Mouse (Mus musculus): ENCODE measurements around the gene Lamtor2. TPM values are rescaled to one million over a fixed set of nuclear protein-coding genes. Genes with fewer than 3 reads are reported as not detected.
A peak's percentile ranks its signal among the peaks of the same experiment; 100 is the strongest.

Lamtor2 gene
- polyA plus RNA-seq, 1 experiment, result 46.9 TPM

- Histone ChIP-seq H3K36me3 (ENCODE audit: control insufficient read depth, insufficient read depth, low read length) (no peaks in the 10 kb centered on the region), H3K4me3 (ENCODE audit: control insufficient read depth, low read depth, low read length) (peak overlapping the region; percentile 60), H3K4me1 (ENCODE audit: control insufficient read depth, insufficient read depth, low read length) (peaks cover 18% of the 10 kb centered on the region), H3K27me3 (ENCODE audit: control insufficient read depth, insufficient read depth, low read length) (no peaks in the 10 kb centered on the region), H3K27ac (ENCODE audit: control insufficient read depth, insufficient read depth, low read depth, low read length) (peak overlapping the region; percentile 23; the same call in 1 of the 2 replicates)
- TF ChIP-seq POLR2A (IDR thresholded peaks at IDR 0.05; ENCODE audit: control insufficient read depth, low read depth, low read length) (peak; percentile 69; the same call in 1 of the 2 replicates), CTCF (IDR thresholded peaks at IDR 0.05; ENCODE audit: control insufficient read depth, insufficient read depth, insufficient replicate concordance, low read depth, low read length) (no peak)
These were observed 50.0 kb downstream of the Lamtor2 start for GRCm38 (mm10) chr3:88502641-88503504.

GRCm38 (mm10) chr3:88502031-88502571 is 50.8 kb downstream of the Lamtor2 start:
- H3K27me3 ChIP-seq (ENCODE audit: control insufficient read depth, insufficient read depth, low read length), result no peaks in the 10 kb centered on the region
- peaks cover 18% of the 10 kb centered on the region for H3K4me1 ChIP-seq (ENCODE audit: control insufficient read depth, insufficient read depth, low read length)
- H3K36me3 ChIP-seq (ENCODE audit: control insufficient read depth, insufficient read depth, low read length), result no peaks in the 10 kb centered on the region
- H3K27ac ChIP-seq (ENCODE audit: control insufficient read depth, insufficient read depth, low read depth, low read length), result peak overlapping the region; percentile 26; the same call in 1 of the 2 replicates
- TF ChIP-seq POLR2A (IDR thresholded peaks at IDR 0.05; ENCODE audit: control insufficient read depth, low read depth, low read length) (no peak), CTCF (IDR thresholded peaks at IDR 0.05; ENCODE audit: control insufficient read depth, insufficient read depth, insufficient replicate concordance, low read depth, low read length) (no peak)
- H3K4me3 ChIP-seq (ENCODE audit: control insufficient read depth, low read depth, low read length), result peak overlapping the region; percentile 60

- no peak overlapping the region for H3K27ac ChIP-seq (ENCODE audit: control insufficient read depth, insufficient read depth, low read depth, low read length)
- no peak for TF ChIP-seq CTCF (IDR thresholded peaks at IDR 0.05; ENCODE audit: control insufficient read depth, insufficient read depth, insufficient replicate concordance, low read depth, low read length)
- no peak for TF ChIP-seq POLR2A (IDR thresholded peaks at IDR 0.05; ENCODE audit: control insufficient read depth, low read depth, low read length)
- H3K27me3 ChIP-seq (ENCODE audit: control insufficient read depth, insufficient read depth, low read length), result no peaks in the 10 kb centered on the region
- H3K36me3 ChIP-seq (ENCODE audit: control insufficient read depth, insufficient read depth, low read length), result no peaks in the 10 kb centered on the region
- H3K4me3 ChIP-seq (ENCODE audit: control insufficient read depth, low read depth, low read length), result no peak overlapping the region
- H3K4me1 ChIP-seq (ENCODE audit: control insufficient read depth, insufficient read depth, low read length), result peaks cover 18% of the 10 kb centered on the region
These were observed 51.4 kb downstream of the Lamtor2 start for GRCm38 (mm10) chr3:88501366-88502030.

- no peak for TF ChIP-seq POLR2A (IDR thresholded peaks at IDR 0.05; ENCODE audit: control insufficient read depth, low read depth, low read length)
- TF ChIP-seq CTCF (IDR thresholded peaks at IDR 0.05; ENCODE audit: control insufficient read depth, insufficient read depth, insufficient replicate concordance, low read depth, low read length), result no peak
- H3K27me3 ChIP-seq (ENCODE audit: control insufficient read depth, insufficient read depth, low read length), result no peaks in the 10 kb centered on the region
- H3K36me3 ChIP-seq (ENCODE audit: control insufficient read depth, insufficient read depth, low read length), result no peaks in the 10 kb centered on the region
- H3K4me3 ChIP-seq (ENCODE audit: control insufficient read depth, low read depth, low read length), result no peak overlapping the region
- H3K4me1 ChIP-seq (ENCODE audit: control insufficient read depth, insufficient read depth, low read length), result peaks cover 18% of the 10 kb centered on the region
- no peak overlapping the region for H3K27ac ChIP-seq (ENCODE audit: control insufficient read depth, insufficient read depth, low read depth, low read length)
These were observed 52.1 kb downstream of the Lamtor2 start for GRCm38 (mm10) chr3:88500655-88501365.

- Histone ChIP-seq H3K4me3 (ENCODE audit: control insufficient read depth, low read depth, low read length) (no peak overlapping the region), H3K4me1 (ENCODE audit: control insufficient read depth, insufficient read depth, low read length) (peaks cover 15% of the 10 kb centered on the region), H3K27me3 (ENCODE audit: control insufficient read depth, insufficient read depth, low read length) (no peaks in the 10 kb centered on the region), H3K27ac (ENCODE audit: control insufficient read depth, insufficient read depth, low read depth, low read length) (no peak overlapping the region), H3K36me3 (ENCODE audit: control insufficient read depth, insufficient read depth, low read length) (no peaks in the 10 kb centered on the region)
- no peak for TF ChIP-seq POLR2A (IDR thresholded peaks at IDR 0.05; ENCODE audit: control insufficient read depth, low read depth, low read length)
- no peak for TF ChIP-seq CTCF (IDR thresholded peaks at IDR 0.05; ENCODE audit: control insufficient read depth, insufficient read depth, insufficient replicate concordance, low read depth, low read length)
These were observed 52.8 kb downstream of the Lamtor2 start for GRCm38 (mm10) chr3:88500087-88500486.

Other genes with a start within 250 kb of the Lamtor2 start
- 21.7 and 22.5 TPM in 2 replicates for gene Glmp, start 228.1 kb downstream of the Lamtor2 start, polyA plus RNA-seq (2012; rRNA removed)
- gene Tmem79, start 216.9 kb downstream of the Lamtor2 start, polyA plus RNA-seq (2012; rRNA removed), result 9.5 TPM in 2 replicates
- gene Smg5, start 216.8 kb downstream of the Lamtor2 start, polyA plus RNA-seq (2012; rRNA removed), result 105 and 112 TPM in 2 replicates
- 6.2 and 6.4 TPM in 2 replicates for gene Paqr6, start 188.5 kb downstream of the Lamtor2 start, polyA plus RNA-seq (2012; rRNA removed)
- gene Bglap3, start 180.3 kb downstream of the Lamtor2 start, polyA plus RNA-seq (2012; rRNA removed), result 1.7 TPM in 1 of 2 replicates, not detected in the other
- 0.31 and 0.42 TPM in 2 replicates for gene Bglap2, start 174.4 kb downstream of the Lamtor2 start, polyA plus RNA-seq (2012; rRNA removed)
- not detected in 2 replicates for gene Bglap, start 168.6 kb downstream of the Lamtor2 start, polyA plus RNA-seq (2012; rRNA removed)
- gene Pmf1, start 142.7 kb downstream of the Lamtor2 start, polyA plus RNA-seq (2012; rRNA removed), result 27.5 and 27.9 TPM in 2 replicates
- 12.2 and 12.7 TPM in 2 replicates for gene Slc25a44, start 127.9 kb downstream of the Lamtor2 start, polyA plus RNA-seq (2012; rRNA removed)
- 58.9 and 66.2 TPM in 2 replicates for gene Sema4a, start 91.9 kb downstream of the Lamtor2 start, polyA plus RNA-seq (2012; rRNA removed)
- 14.4 and 16.7 TPM in 2 replicates for gene Lmna, start 43.1 kb downstream of the Lamtor2 start, polyA plus RNA-seq (2012; rRNA removed)
- 1.4 and 1.5 TPM in 2 replicates for gene Mex3a, start 20.7 kb downstream of the Lamtor2 start, polyA plus RNA-seq (2012; rRNA removed)
- gene Rab25, start 4.8 kb downstream of the Lamtor2 start, polyA plus RNA-seq (2012; rRNA removed), result 0.10 and 1.9 TPM in 2 replicates
- gene Ubqln4, start 684 bp upstream of the Lamtor2 start, polyA plus RNA-seq (2012; rRNA removed), result 51.4 and 55.3 TPM in 2 replicates
- gene Ssr2, start 22.8 kb upstream of the Lamtor2 start, polyA plus RNA-seq (2012; rRNA removed), result 128 and 161 TPM in 2 replicates
- gene Arhgef2, start 52.9 kb upstream of the Lamtor2 start, polyA plus RNA-seq (2012; rRNA removed), result 512 and 614 TPM in 2 replicates
- gene Rxfp4, start 100.1 kb upstream of the Lamtor2 start, polyA plus RNA-seq (2012; rRNA removed), result not detected in 2 replicates
- 23.5 and 28.7 TPM in 2 replicates for gene Khdc4, start 132.7 kb upstream of the Lamtor2 start, polyA plus RNA-seq (2012; rRNA removed)
- 30.5 and 31.0 TPM in 2 replicates for gene Rit1, start 163.8 kb upstream of the Lamtor2 start, polyA plus RNA-seq (2012; rRNA removed)
- gene Syt11, start 222.1 kb upstream of the Lamtor2 start, polyA plus RNA-seq (2012; rRNA removed), result 41.0 and 41.5 TPM in 2 replicates

Data from testis, adult 2 months (tissue).